ENCODE assay signal across 8 mouse cellular contexts in genomic region chr4:133751521-133752448, GRCm38 (mm10). TPM values are rescaled to one million over a fixed set of nuclear protein-coding genes. Genes with fewer than 3 reads are reported as not detected.
DNase-seq lines count a peak whose midpoint lies in the region; ATAC-seq and TF ChIP-seq lines count a peak whose summit lies in the region.

No protein-coding gene starts in this region.

- peaks cover 62% of the 10 kb centered on the region for H3K4me1 ChIP-seq in E14TG2a.4 (replicated peaks; ENCODE audit: low read depth, low read length)
- peaks cover 5% of the 10 kb centered on the region; the same call in 1 of the 2 replicates for H3K4me1 ChIP-seq in bone marrow, adult 2 months (ENCODE audit: control insufficient read depth, insufficient read depth, low read length)
- peaks cover 48% of the 10 kb centered on the region for H3K4me1 ChIP-seq in embryonic facial prominence, embryonic 15.5 days
- H3K4me1 ChIP-seq in heart, embryonic 14.5 days (ENCODE audit: control insufficient read depth in 2 of 2, insufficient read depth in 2 of 2, low read length in 2 of 2) = peaks cover 25 to 48% of the 10 kb centered on the region in 2 experiments
- H3K4me1 ChIP-seq in liver, postnatal 0 days (ENCODE audit: insufficient read depth) = peaks cover 46% of the 10 kb centered on the region
- peaks cover 61% of the 10 kb centered on the region for H3K4me1 ChIP-seq in neural tube, embryonic 15.5 days

- no peak for ATAC-seq in embryonic facial prominence, embryonic 15.5 days (ENCODE audit: insufficient number of reproducible peaks, low FRiP score, low TSS enrichment, low read depth)
- no peak for ATAC-seq in heart, embryonic 14.5 days (ENCODE audit: insufficient number of reproducible peaks, insufficient read depth, low FRiP score, low read depth)
- ATAC-seq in liver, postnatal 0 days = peak; percentile 35
- no peak for ATAC-seq in neural tube, embryonic 15.5 days (ENCODE audit: low FRiP score)

- H3K9me3 ChIP-seq in E14TG2a.4 (ENCODE audit: low read length) = no peaks in the 10 kb centered on the region
- H3K9me3 ChIP-seq in embryonic facial prominence, embryonic 15.5 days (replicated peaks) = no peaks in the 10 kb centered on the region
- H3K9me3 ChIP-seq in heart, embryonic 14.5 days (ENCODE audit: control insufficient read depth, low read length) = no peaks in the 10 kb centered on the region
- no peaks in the 10 kb centered on the region for H3K9me3 ChIP-seq in liver, postnatal 0 days (ENCODE audit: low read length)
- H3K9me3 ChIP-seq in neural tube, embryonic 15.5 days (replicated peaks) = no peaks in the 10 kb centered on the region

- peak overlapping the region; percentile 91 for H3K4me2 ChIP-seq in embryonic facial prominence, embryonic 15.5 days (replicated peaks)
- H3K4me2 ChIP-seq in heart, embryonic 14.5 days (ENCODE audit: low read length) = peak overlapping the region; percentile 97
- peak overlapping the region; percentile 99 for H3K4me2 ChIP-seq in liver, postnatal 0 days (ENCODE audit: low read depth, low read length)
- H3K4me2 ChIP-seq in neural tube, embryonic 15.5 days = peak overlapping the region; percentile 94

- peak overlapping the region; percentile 93 for H3K27ac ChIP-seq in bone marrow, adult 2 months (ENCODE audit: control insufficient read depth, insufficient read depth, low read depth, low read length, poor library complexity)
- H3K27ac ChIP-seq in embryonic facial prominence, embryonic 15.5 days (replicated peaks) = peak overlapping the region; percentile 100
- peak overlapping the region; percentile 96 to 100 for H3K27ac ChIP-seq in heart, embryonic 14.5 days (replicated peaks in 1 of 2; ENCODE audit: control insufficient read depth in 1 of 2, insufficient read depth in 1 of 2, low read depth in 2 of 2, low read length in 2 of 2)
- H3K27ac ChIP-seq in liver, postnatal 0 days (ENCODE audit: low read depth) = peak overlapping the region; percentile 100
- H3K27ac ChIP-seq in neural tube, embryonic 15.5 days (replicated peaks) = peak overlapping the region; percentile 100

- H3K4me3 ChIP-seq in E14TG2a.4 (replicated peaks; ENCODE audit: low read length) = peak overlapping the region; percentile 94
- H3K4me3 ChIP-seq in bone marrow, adult 2 months (replicated peaks; ENCODE audit: control insufficient read depth, low read depth, low read length) = peak overlapping the region; percentile 76
- H3K4me3 ChIP-seq in embryonic facial prominence, embryonic 15.5 days (replicated peaks) = peak overlapping the region; percentile 96
- H3K4me3 ChIP-seq in heart, embryonic 14.5 days (ENCODE audit: control insufficient read depth in 1 of 2, insufficient read depth in 1 of 2, low read depth in 1 of 2, low read length in 2 of 2) = peak overlapping the region; percentile 75 to 97
- peak overlapping the region; percentile 97 for H3K4me3 ChIP-seq in liver, postnatal 0 days (ENCODE audit: low read depth, low read length)
- peak overlapping the region; percentile 96 for H3K4me3 ChIP-seq in neural tube, embryonic 15.5 days (replicated peaks)

- TF ChIP-seq EP300 in liver, postnatal 0 days (IDR thresholded peaks at IDR 0.05; ENCODE audit: low read depth) = 0 out of 2 replicates have a peak, but pooled peaks have one; percentile 20

- DNase-seq in kidney, postnatal 10 days = peak; percentile 55
- peak; percentile 55 for DNase-seq in liver, postnatal 0 days
- DNase-seq in thymus, postnatal 36 days = peak; percentile 49 to 55

- WGBS in bone marrow, adult 2 months = 1% methylated on average over 31 of the region's 31 CpGs
- WGBS in embryonic facial prominence, embryonic 15.5 days = under 1% methylated on average over 27 of the region's 31 CpGs
- under 1% methylated on average over 29 of the region's 31 CpGs for WGBS in heart, embryonic 14.5 days
- 1% methylated on average over 28 of the region's 31 CpGs for WGBS in liver, postnatal 0 days (ENCODE audit: insufficient replicate concordance)
- WGBS in neural tube, embryonic 15.5 days = 0% methylated on average over 29 of the region's 31 CpGs

- peak; percentile 25; the same call in 1 of the 2 replicates for TF ChIP-seq POLR2A in bone marrow, adult 2 months (IDR thresholded peaks at IDR 0.05; ENCODE audit: borderline replicate concordance, control insufficient read depth, low read depth, low read length)

- TF ChIP-seq CTCF in E14TG2a.4 (conservative IDR thresholded peaks at IDR 0.05; ENCODE audit: low read length) = no peak
- TF ChIP-seq CTCF in bone marrow, adult 2 months (IDR thresholded peaks at IDR 0.05; ENCODE audit: control insufficient read depth, insufficient read depth, low read length) = no peak
- TF ChIP-seq CTCF in liver, postnatal 0 days (IDR thresholded peaks at IDR 0.05; ENCODE audit: low read depth) = no peak

- no peaks in the 10 kb centered on the region for H3K27me3 ChIP-seq in E14TG2a.4 (ENCODE audit: insufficient read depth, low read length)
- no peaks in the 10 kb centered on the region for H3K27me3 ChIP-seq in embryonic facial prominence, embryonic 15.5 days
- H3K27me3 ChIP-seq in heart, embryonic 14.5 days (ENCODE audit: control insufficient read depth, insufficient read depth, low read length) = no peaks in the 10 kb centered on the region
- H3K27me3 ChIP-seq in liver, postnatal 0 days (ENCODE audit: insufficient read depth, low read length) = no peaks in the 10 kb centered on the region
- no peaks in the 10 kb centered on the region for H3K27me3 ChIP-seq in neural tube, embryonic 15.5 days (replicated peaks)

- peak overlapping the region; percentile 100 for H3K9ac ChIP-seq in embryonic facial prominence, embryonic 15.5 days
- peak overlapping the region; percentile 100 for H3K9ac ChIP-seq in heart, embryonic 14.5 days (ENCODE audit: low read length)
- peak overlapping the region; percentile 100 for H3K9ac ChIP-seq in liver, postnatal 0 days (replicated peaks)
- H3K9ac ChIP-seq in neural tube, embryonic 15.5 days (replicated peaks) = peak overlapping the region; percentile 100

- peaks cover 44% of the 10 kb centered on the region for H3K36me3 ChIP-seq in E14TG2a.4 (ENCODE audit: insufficient read depth, low read length)
- peaks cover 14% of the 10 kb centered on the region for H3K36me3 ChIP-seq in embryonic facial prominence, embryonic 15.5 days
- no peaks in the 10 kb centered on the region; the same call in 1 of the 2 replicates for H3K36me3 ChIP-seq in heart, embryonic 14.5 days (ENCODE audit: control insufficient read depth, insufficient read depth, low read length)
- peaks cover 11% of the 10 kb centered on the region; the same call in 1 of the 2 replicates for H3K36me3 ChIP-seq in liver, postnatal 0 days (replicated peaks; ENCODE audit: insufficient read depth, low read length)
- H3K36me3 ChIP-seq in neural tube, embryonic 15.5 days = no peaks in the 10 kb centered on the region

RNA-seq across cellular contexts. Expression of gene Arid1a, which starts 4.8 kb away (rescaled TPM):
- polyA plus RNA-seq in bone marrow, adult 2 months (2011; ENCODE audit: insufficient read depth, insufficient read length, low replicate concordance, missing spikeins) = 38.2 and 76.0 TPM in 2 replicates
- polyA plus RNA-seq in embryonic facial prominence, embryonic 15.5 days (2015; fragmentation: Nextera tagmentation; extraction: Ambion mirVana) = 26.8 and 29.2 TPM in 2 replicates
- polyA plus RNA-seq in heart, embryonic 14.5 days (2014; fragmentation: Nextera tagmentation; extraction: Ambion mirVana) = 28.1 and 28.2 TPM in 2 replicates
- polyA plus RNA-seq in liver, postnatal 0 days (2015; fragmentation: Nextera tagmentation; extraction: Ambion mirVana) = 6.1 and 6.2 TPM in 2 replicates
- polyA plus RNA-seq in neural tube, embryonic 15.5 days (2015; fragmentation: Nextera tagmentation; extraction: Ambion mirVana) = 26.9 and 28.7 TPM in 2 replicates
